Mouse (Mus musculus) ES-E14 (cell line): ENCODE measurements at regions not wholly inside any gene's neighbourhood (a gene's known extent, or its start where the extent isn't known, plus 50 kb on each side); places are given as distances from the start of the nearest gene placed in this dataset.

ENCODE experiments used
- DNase-seq: peaks from one replicate; pipeline ENCODE4 v3.0.0-alpha.2; 2013; ENCODE audit warnings: low read depth, low spot score
- H3K27ac ChIP-seq: 2 replicates; pipeline ENCODE4 v1.5.1; 2012; ENCODE audit warnings: low read depth, mild to moderate bottlenecking, low read length, moderate library complexity, mixed read lengths; ENCODE audit not compliant: poor library complexity, insufficient read depth, severe bottlenecking
- H3K36me3 ChIP-seq: 2 replicates; pipeline ENCODE4 v1.6.1; 2012; ENCODE audit warnings: mild to moderate bottlenecking, low read length, moderate library complexity, mixed read lengths; ENCODE audit not compliant: control insufficient read depth, poor library complexity, insufficient read depth, severe bottlenecking
- H3K4me1 ChIP-seq, 2 experiments: fragments of 150-350 bp in 1 of 2; sonication (generic) in 1 of 2; 2 replicates each; pipeline ENCODE4 v1.6.1; 2012; ENCODE audit warnings: low read length in 2 of 2, mild to moderate bottlenecking in 1 of 2, mixed read lengths in 1 of 2; ENCODE audit not compliant: control insufficient read depth in 2 of 2, insufficient read depth in 2 of 2, poor library complexity in 1 of 2
- H3K4me3 ChIP-seq, 2 experiments: fragments of 150-350 bp in 1 of 2; sonication (generic) in 1 of 2; 2 replicates each; pipeline ENCODE4 v1.5.1; 2012; ENCODE audit warnings: low read length in 2 of 2, low read depth in 1 of 2, mild to moderate bottlenecking in 1 of 2, mixed read lengths in 1 of 2; ENCODE audit not compliant: insufficient read depth in 1 of 2, poor library complexity in 1 of 2, severe bottlenecking in 1 of 2
- H3K9ac ChIP-seq: 2 replicates; pipeline ENCODE4 v1.6.1; 2012; ENCODE audit warnings: low read depth, mild to moderate bottlenecking, low read length, mixed read lengths; ENCODE audit not compliant: poor library complexity, insufficient read depth, severe bottlenecking
- H3K9me3 ChIP-seq: fragments of 150-350 bp; sonication (generic); 2 replicates; pipeline ENCODE4 v1.6.1; 2012; ENCODE audit warnings: low read depth, mild to moderate bottlenecking, low read length; ENCODE audit not compliant: control insufficient read depth, insufficient read depth
- CHD2 ChIP-seq: IDR thresholded peaks from 2 replicates; pipeline ENCODE4 v1.6.1; 2014; ENCODE audit warnings: mild to moderate bottlenecking, low read depth, low read length, inconsistent platforms
- HCFC1 ChIP-seq: IDR thresholded peaks from 2 replicates; pipeline ENCODE4 v1.6.1; 2012; ENCODE audit warnings: low read length, inconsistent platforms, borderline replicate concordance; ENCODE audit not compliant: insufficient read depth
- MAFK ChIP-seq: IDR thresholded peaks from 2 replicates; pipeline ENCODE4 v1.6.1; 2014; ENCODE audit warnings: mild to moderate bottlenecking, low read depth, low read length, inconsistent platforms; ENCODE audit not compliant: insufficient read depth
- ZC3H11A ChIP-seq: IDR thresholded peaks from 2 replicates; pipeline ENCODE4 v1.6.1; 2012; ENCODE audit warnings: low read depth, mild to moderate bottlenecking, inconsistent platforms, low read length, borderline replicate concordance
- ZNF384 ChIP-seq: IDR thresholded peaks from 2 replicates; pipeline ENCODE4 v1.6.1; 2012; ENCODE audit warnings: low read depth, low read length, inconsistent platforms
- in situ Hi-C, 2 experiments: fragments of 600-800 bp; cut with MboI; formaldehyde crosslinking; loops; one replicate each; pipeline ENCODE4 v1.15.1; 2025; ENCODE audit warnings: low sequenced_read_pairs in 2 of 2, inconsistent platforms in 1 of 2; ENCODE audit not compliant: unreplicated experiment in 2 of 2

GRCm38 (mm10) chr3:137146062-137146461 is 194.8 kb upstream of the Emcn start:
- no peak overlapping the region for H3K9ac ChIP-seq
- TF ChIP-seq ZNF384 (no peak), HCFC1 (no peak), MAFK (no peak)
- DNase-seq: no peak
- no peak overlapping the region for H3K27ac ChIP-seq
- H3K36me3 ChIP-seq: no peaks in the 10 kb centered on the region
- no peaks in the 10 kb centered on the region for H3K9me3 ChIP-seq
- in situ Hi-C loops: no loop called here
- no peak overlapping the region for H3K4me3 ChIP-seq
- no peaks in the 10 kb centered on the region for H3K4me1 ChIP-seq

- in situ Hi-C loops: no loop called here
- Histone ChIP-seq H3K4me1 (no peaks in the 10 kb centered on the region), H3K9ac (no peak overlapping the region), H3K9me3 (no peaks in the 10 kb centered on the region), H3K27ac (no peak overlapping the region), H3K4me3 (no peak overlapping the region), H3K36me3 (no peaks in the 10 kb centered on the region)
- TF ChIP-seq MAFK: no peak
- no peak for TF ChIP-seq ZNF384
- no peak for TF ChIP-seq ZC3H11A
- TF ChIP-seq HCFC1: no peak
- no peak for TF ChIP-seq CHD2
- DNase-seq: no peak
These were observed 193.5 kb upstream of the Emcn start for GRCm38 (mm10) chr3:137147405-137147804.

GRCm38 (mm10) chr3:137150414-137151010 is 190.4 kb upstream of the Emcn start:
- in situ Hi-C loops: no loop called here
- H3K36me3 ChIP-seq: no peaks in the 10 kb centered on the region
- DNase-seq: no peak

GRCm38 (mm10) chr3:137151431-137151830 is 189.4 kb upstream of the Emcn start:
- no peak overlapping the region for H3K4me3 ChIP-seq
- in situ Hi-C loops: no loop called here
- no peaks in the 10 kb centered on the region for H3K36me3 ChIP-seq
- H3K27ac ChIP-seq: no peak overlapping the region
- no peak overlapping the region for H3K9ac ChIP-seq
- H3K4me1 ChIP-seq: 0 out of 4 replicates have a peak, but pooled peaks cover 0 to 2% of the 10 kb centered on the region in 2 experiments
- TF ChIP-seq HCFC1: no peak
- no peak for TF ChIP-seq ZNF384
- TF ChIP-seq CHD2: no peak
- no peak for TF ChIP-seq MAFK
- TF ChIP-seq ZC3H11A: no peak
- no peaks in the 10 kb centered on the region for H3K9me3 ChIP-seq
- DNase-seq: no peak

More at GRCm38 (mm10) chr3:137150414-137151010, 190.4 kb upstream of the Emcn start:
- no peak for TF ChIP-seq HCFC1
- no peak for TF ChIP-seq CHD2
- TF ChIP-seq ZNF384: no peak
- TF ChIP-seq MAFK: no peak
- no peak for TF ChIP-seq ZC3H11A
- 0 out of 4 replicates have a peak, but pooled peaks cover 0 to 2% of the 10 kb centered on the region in 2 experiments for H3K4me1 ChIP-seq
- H3K27ac ChIP-seq: no peak overlapping the region
- no peak overlapping the region for H3K4me3 ChIP-seq
- no peaks in the 10 kb centered on the region for H3K9me3 ChIP-seq
- H3K9ac ChIP-seq: no peak overlapping the region

GRCm38 (mm10) chr3:137153234-137153633 is 187.6 kb upstream of the Emcn start:
- no peak overlapping the region for H3K27ac ChIP-seq
- no peaks in the 10 kb centered on the region for H3K36me3 ChIP-seq
- H3K4me3 ChIP-seq: no peak overlapping the region
- in situ Hi-C loops: no loop called here
- no peaks in the 10 kb centered on the region for H3K9me3 ChIP-seq
- H3K9ac ChIP-seq: no peak overlapping the region
- 0 out of 4 replicates have a peak, but pooled peaks cover 0 to 2% of the 10 kb centered on the region in 2 experiments for H3K4me1 ChIP-seq
- no peak for DNase-seq
- TF ChIP-seq ZNF384 (no peak), MAFK (no peak), ZC3H11A (no peak), CHD2 (no peak), HCFC1 (no peak)
